Mouse (Mus musculus) CH12.LX (cell line): ENCODE results near the gene Atp5j2.

Source experiments
- POLR2A ChIP-seq: IDR thresholded peaks from 2 replicates; pipeline ENCODE4 v1.6.1; 2011; ENCODE audit warnings: low read depth, mild to moderate bottlenecking, improper control_type of control experiment, low read length
- SMC3 ChIP-seq: IDR thresholded peaks from 2 replicates; pipeline ENCODE4 v1.6.1; 2011; ENCODE audit warnings: low read depth, low read length, improper control_type of control experiment
- USF2 ChIP-seq: conservative IDR thresholded peaks from 2 replicates; pipeline ENCODE4 v1.6.1; 2011; ENCODE audit warnings: low read depth, low read length, improper control_type of control experiment

GRCm38 (mm10) chr5:145211340-145211739 lies 19.5 kb upstream of the Atp5j2 start:
- TF ChIP-seq USF2: no peak
- no peak for TF ChIP-seq SMC3
- no peak for TF ChIP-seq POLR2A
